Mouse (Mus musculus) CH12.LX (cell line): ENCODE data around the gene Gm11077.

Experiments
- CTCF ChIP-seq, 2 experiments: IDR thresholded peaks in 1 of 2; conservative IDR thresholded peaks in 1 of 2; 2 replicates each; pipeline ENCODE4 v1.5.1; 2011 to 2012; ENCODE audit warnings: low read depth in 2 of 2, low read length in 2 of 2, improper control_type of control experiment in 1 of 2, inconsistent platforms in 1 of 2, mild to moderate bottlenecking in 1 of 2, moderate library complexity in 1 of 2
- EP300 ChIP-seq: IDR thresholded peaks from 2 replicates; pipeline ENCODE4 v1.6.1; 2011; ENCODE audit warnings: low read length, improper control_type of control experiment
- KAT2A ChIP-seq: IDR thresholded peaks from 2 replicates; pipeline ENCODE4 v1.6.1; 2012; ENCODE audit warnings: low read length, improper control_type of control experiment, inconsistent platforms; ENCODE audit not compliant: insufficient replicate concordance
- MAX ChIP-seq: IDR thresholded peaks from 2 replicates; pipeline ENCODE4 v1.6.1; 2011; ENCODE audit warnings: low read length, improper control_type of control experiment
- PAX5 ChIP-seq: IDR thresholded peaks from 2 replicates; pipeline ENCODE4 v1.6.1; 2012; ENCODE audit warnings: low read length, inconsistent platforms, mixed read lengths
- USF1 ChIP-seq: IDR thresholded peaks from 2 replicates; pipeline ENCODE4 v1.6.1; 2014; ENCODE audit warnings: low read depth, mild to moderate bottlenecking, inconsistent platforms, low read length, improper control_type of control experiment
- ZMIZ1 ChIP-seq: IDR thresholded peaks from 2 replicates; pipeline ENCODE4 v1.6.1; 2012; ENCODE audit warnings: low read depth, mild to moderate bottlenecking, inconsistent platforms, low read length, improper control_type of control experiment

GRCm38 (mm10) chr6:140722058-140722457, 7.0 kb upstream of the Gm11077 start:
- TF ChIP-seq KAT2A (no peak), MAX (no peak), ZMIZ1 (no peak), EP300 (no peak), CTCF (conservative IDR thresholded peaks at IDR 0.05 in 1 of 2, IDR thresholded peaks at IDR 0.05 in 1 of 2; ENCODE audit: low read depth in 2 of 2, low read length in 2 of 2) (no peak), USF1 (no peak), PAX5 (no peak)
